Comparison of ENCODE assay signal across 24 mouse cellular contexts in the genomic region with DNA sequence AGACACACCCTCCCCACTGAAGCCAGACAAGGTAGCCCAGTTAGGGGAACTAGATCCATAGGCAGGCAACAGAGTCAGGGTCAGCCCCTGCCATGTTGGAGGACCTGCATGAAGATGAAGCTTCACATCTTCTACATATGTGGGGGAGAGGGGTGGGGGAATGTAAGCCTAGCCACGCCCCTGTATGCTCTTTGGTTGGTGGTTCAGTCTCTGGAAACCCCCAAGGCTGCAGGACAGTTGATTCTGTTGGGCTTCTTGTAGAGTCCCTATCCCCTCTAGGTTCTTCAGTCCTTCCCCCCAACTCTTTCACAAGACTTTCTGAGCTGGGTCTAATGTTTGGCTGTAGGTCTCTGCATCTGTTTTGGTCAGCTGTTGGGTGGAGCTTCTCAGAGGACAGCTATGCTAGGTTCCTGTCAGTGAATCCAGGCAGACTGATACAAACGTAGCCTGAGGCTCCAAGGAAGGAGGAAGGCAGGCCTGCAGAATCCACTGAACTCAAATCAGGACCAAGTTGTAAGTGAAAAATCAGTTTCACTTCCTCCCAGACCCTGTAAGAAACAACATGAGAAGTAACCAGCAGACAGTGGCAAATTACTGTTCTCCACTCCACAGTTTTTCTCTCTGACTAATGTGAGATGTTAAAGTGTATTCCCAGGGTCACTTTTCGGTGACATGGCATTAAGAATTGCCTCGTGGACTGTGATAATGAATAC.
"Had no signal": no experiment of that assay in that cellular context is flagged by ENCODE, and none has a peak within 500 bp of the region (broad histone marks: within the 10 kb centered on the region; RNA-seq: fewer than 3 reads in every experiment).

No protein-coding gene starts in this region.

- H3K27ac ChIP-seq: limb, embryonic 12.5 days; limb, embryonic 15.5 days; liver, embryonic 14.5 days; midbrain, embryonic 10.5 days; midbrain, embryonic 13.5 days; stomach, embryonic 15.5 days had no signal

- DNase-seq: kidney, adult 18-20 months; kidney, adult 9 months; kidney, postnatal 14 days; kidney, postnatal 4 days; left cerebral cortex, postnatal 4 days; liver, postnatal 0 days; lung, embryonic 14.5 days; lung, postnatal 10 days; lung, postnatal 4 days; right cerebral cortex, adult 18-20 months; right cerebral cortex, postnatal 14 days; right cerebral cortex, postnatal 4 days; thymus, adult 18-20 months; thymus, postnatal 36 days had no signal

- H3K9me3 ChIP-seq: limb, embryonic 12.5 days; limb, embryonic 15.5 days; megakaryocyte, embryonic 14.5 days; midbrain, embryonic 10.5 days; midbrain, embryonic 13.5 days; stomach, embryonic 15.5 days had no signal

- H3K4me2 ChIP-seq: limb, embryonic 12.5 days; limb, embryonic 15.5 days; liver, embryonic 11.5 days; lung, embryonic 14.5 days; midbrain, embryonic 13.5 days; stomach, embryonic 15.5 days had no signal

- H3K4me3 ChIP-seq: limb, embryonic 12.5 days; limb, embryonic 15.5 days; megakaryocyte, embryonic 14.5 days; midbrain, embryonic 10.5 days; midbrain, embryonic 13.5 days; myocyte; stomach, embryonic 15.5 days had no signal

- H3K4me1 ChIP-seq: limb, embryonic 12.5 days; limb, embryonic 15.5 days; megakaryocyte, embryonic 14.5 days; midbrain, embryonic 10.5 days; midbrain, embryonic 13.5 days; stomach, embryonic 15.5 days had no signal

- H3K36me3 ChIP-seq: limb, embryonic 12.5 days; limb, embryonic 15.5 days; midbrain, embryonic 10.5 days; midbrain, embryonic 13.5 days; stomach, embryonic 15.5 days had no signal

- H3K9ac ChIP-seq: limb, embryonic 12.5 days; limb, embryonic 15.5 days; liver, embryonic 14.5 days; liver, postnatal 0 days; lung, embryonic 14.5 days; midbrain, embryonic 13.5 days; stomach, embryonic 15.5 days had no signal

- H3K27me3 ChIP-seq: limb, embryonic 12.5 days; limb, embryonic 15.5 days; megakaryocyte, embryonic 14.5 days; midbrain, embryonic 13.5 days; stomach, embryonic 15.5 days had no signal

- ATAC-seq: liver, postnatal 0 days; midbrain, embryonic 13.5 days; midbrain, embryonic 16.5 days had no signal
